Mouse (Mus musculus) kidney, embryonic 14.5 days (tissue): ENCODE measurements at regions not wholly inside any gene's neighbourhood (a gene's known extent, or its start where the extent isn't known, plus 50 kb on each side); places are given as distances from the start of the nearest gene placed in this dataset.

ENCODE experiments used
- ATAC-seq: fragments of 200-750 bp; cut with Nextera tagmentation; 2 replicates; pipeline ENCODE4 v1.8.0; 2017; ENCODE audit warnings: moderate number of reproducible peaks, mild to moderate bottlenecking, moderate TSS enrichment, moderate library complexity; ENCODE audit not compliant: low FRiP score, low TSS enrichment
- H3K27ac ChIP-seq: fragments of 300-500 bp; sonication (generic); 2 replicates; pipeline ENCODE4 v1.5.1; 2014; ENCODE audit warnings: low read depth, mild to moderate bottlenecking, low read length, moderate library complexity, mixed read lengths
- H3K27me3 ChIP-seq: fragments of 300-500 bp; sonication (generic); 2 replicates; pipeline ENCODE4 v1.6.1; 2014; ENCODE audit warnings: mild to moderate bottlenecking, low read length; ENCODE audit not compliant: control insufficient read depth, insufficient read depth
- H3K36me3 ChIP-seq: fragments of 300-500 bp; sonication (generic); 2 replicates; pipeline ENCODE4 v1.6.1; 2014; ENCODE audit warnings: low read length, mixed read lengths; ENCODE audit not compliant: control insufficient read depth, insufficient read depth
- H3K4me1 ChIP-seq: fragments of 300-500 bp; sonication (generic); 2 replicates; pipeline ENCODE4 v1.6.1; 2014; ENCODE audit warnings: low read length, mixed read lengths; ENCODE audit not compliant: control insufficient read depth, insufficient read depth
- H3K4me2 ChIP-seq: fragments of 300-500 bp; sonication (generic); replicated peaks from 2 replicates; pipeline ENCODE4 v1.6.1; 2014; ENCODE audit warnings: low read depth, mild to moderate bottlenecking, low read length
- H3K4me3 ChIP-seq: fragments of 300-500 bp; sonication (generic); 2 replicates; pipeline ENCODE4 v1.5.1; 2014; ENCODE audit warnings: mild to moderate bottlenecking, low read length
- H3K9ac ChIP-seq: fragments of 300-500 bp; sonication (generic); 2 replicates; pipeline ENCODE4 v1.6.1; 2014; ENCODE audit warnings: low read depth, mild to moderate bottlenecking, low read length, moderate library complexity
- H3K9me3 ChIP-seq: fragments of 300-500 bp; sonication (generic); 2 replicates; pipeline ENCODE4 v1.6.1; 2016; ENCODE audit warnings: low read length; ENCODE audit not compliant: control insufficient read depth
- WGBS: fragments of 180-500 bp; shearing (Covaris S2); extraction: QIAGEN DNeasy Blood & Tissue Kit; methylation state at CpG from one replicate; pipeline ENCODE4 v1.1.7; 2014; 5-methylcytosine and 5-hydroxymethylcytosine counted together

GRCm38 (mm10) chr4:89460170-89460762 is 149.4 kb upstream of the Cdkn2b start:
- H3K9ac ChIP-seq, result no peak overlapping the region
- H3K27ac ChIP-seq, result no peak overlapping the region
- no peaks in the 10 kb centered on the region for H3K27me3 ChIP-seq
- no peaks in the 10 kb centered on the region for H3K36me3 ChIP-seq
- H3K4me2 ChIP-seq, result no peak overlapping the region
- ATAC-seq, result no peak
- H3K9me3 ChIP-seq, result no peaks in the 10 kb centered on the region
- WGBS, result 72% methylated on average over 7 of the region's 7 CpGs
- H3K4me3 ChIP-seq, result no peak overlapping the region
- H3K4me1 ChIP-seq, result no peaks in the 10 kb centered on the region

- Histone ChIP-seq H3K4me3 (no peak overlapping the region), H3K9me3 (no peaks in the 10 kb centered on the region), H3K36me3 (no peaks in the 10 kb centered on the region), H3K27me3 (no peaks in the 10 kb centered on the region), H3K27ac (no peak overlapping the region), H3K4me2 (no peak overlapping the region), H3K4me1 (no peaks in the 10 kb centered on the region), H3K9ac (no peak overlapping the region)
- WGBS, result 93% methylated on average over 1 of the region's 1 CpGs
- no peak for ATAC-seq
These were observed 148.5 kb upstream of the Cdkn2b start for GRCm38 (mm10) chr4:89459346-89459666.

- no peaks in the 10 kb centered on the region for H3K36me3 ChIP-seq
- no peaks in the 10 kb centered on the region for H3K9me3 ChIP-seq
- WGBS, result 44% methylated on average over 2 of the region's 2 CpGs
- 0 out of 2 replicates have a peak, but pooled peaks have one; percentile 24 for ATAC-seq
- no peaks in the 10 kb centered on the region for H3K4me1 ChIP-seq
- H3K27me3 ChIP-seq, result no peaks in the 10 kb centered on the region
- no peak overlapping the region for H3K4me2 ChIP-seq
- H3K27ac ChIP-seq, result no peak overlapping the region
- H3K9ac ChIP-seq, result no peak overlapping the region
- no peak overlapping the region for H3K4me3 ChIP-seq
These were observed 147.9 kb upstream of the Cdkn2b start for GRCm38 (mm10) chr4:89458628-89459345.

GRCm38 (mm10) chr4:89457861-89458260 is 147.0 kb upstream of the Cdkn2b start:
- no peaks in the 10 kb centered on the region for H3K4me1 ChIP-seq
- H3K4me2 ChIP-seq, result no peak overlapping the region
- WGBS, result 82% methylated on average over 2 of the region's 2 CpGs
- H3K9ac ChIP-seq, result no peak overlapping the region
- H3K9me3 ChIP-seq, result no peaks in the 10 kb centered on the region
- no peak for ATAC-seq
- no peaks in the 10 kb centered on the region for H3K27me3 ChIP-seq
- H3K27ac ChIP-seq, result no peak overlapping the region
- no peak overlapping the region for H3K4me3 ChIP-seq
- H3K36me3 ChIP-seq, result no peaks in the 10 kb centered on the region

- no peak overlapping the region for H3K9ac ChIP-seq
- no peaks in the 10 kb centered on the region for H3K36me3 ChIP-seq
- H3K4me1 ChIP-seq, result no peaks in the 10 kb centered on the region
- no peak overlapping the region for H3K4me2 ChIP-seq
- H3K4me3 ChIP-seq, result no peak overlapping the region
- 92% methylated on average over 5 of the region's 5 CpGs for WGBS
- H3K9me3 ChIP-seq, result no peaks in the 10 kb centered on the region
- no peak overlapping the region for H3K27ac ChIP-seq
- no peak for ATAC-seq
- no peaks in the 10 kb centered on the region for H3K27me3 ChIP-seq
These were observed 144.1 kb upstream of the Cdkn2b start for GRCm38 (mm10) chr4:89454926-89455325.

- H3K4me3 ChIP-seq, result no peak overlapping the region
- H3K4me1 ChIP-seq, result no peaks in the 10 kb centered on the region
These were observed 142.2 kb upstream of the Cdkn2b start for GRCm38 (mm10) chr4:89453051-89453450.

GRCm38 (mm10) chr4:89451741-89452140 is 140.9 kb upstream of the Cdkn2b start:
- no peak overlapping the region for H3K27ac ChIP-seq
- H3K4me1 ChIP-seq, result no peaks in the 10 kb centered on the region
- H3K4me2 ChIP-seq, result no peak overlapping the region
- no peaks in the 10 kb centered on the region for H3K27me3 ChIP-seq
- no peak overlapping the region for H3K4me3 ChIP-seq
- peak; percentile 49; the same call in 1 of the 2 replicates for ATAC-seq
- 13% methylated on average over 2 of the region's 2 CpGs for WGBS
- no peaks in the 10 kb centered on the region for H3K36me3 ChIP-seq
- H3K9ac ChIP-seq, result no peak overlapping the region
- H3K9me3 ChIP-seq, result no peaks in the 10 kb centered on the region

More at GRCm38 (mm10) chr4:89453051-89453450, 142.2 kb upstream of the Cdkn2b start:
- no peaks in the 10 kb centered on the region for H3K27me3 ChIP-seq
- no peak for ATAC-seq
- no peak overlapping the region for H3K9ac ChIP-seq
- H3K27ac ChIP-seq, result no peak overlapping the region
- no peaks in the 10 kb centered on the region for H3K9me3 ChIP-seq
- H3K4me2 ChIP-seq, result no peak overlapping the region
- no peaks in the 10 kb centered on the region for H3K36me3 ChIP-seq

- Histone ChIP-seq H3K4me1 (0 out of 2 replicates have a peak, but pooled peaks cover 4% of the 10 kb centered on the region), H3K9me3 (no peaks in the 10 kb centered on the region), H3K27me3 (no peaks in the 10 kb centered on the region), H3K36me3 (no peaks in the 10 kb centered on the region), H3K9ac (no peak overlapping the region), H3K27ac (no peak overlapping the region), H3K4me2 (no peak overlapping the region), H3K4me3 (no peak overlapping the region)
- 34% methylated on average over 8 of the region's 8 CpGs for whole genome bisulfite sequencing
- ATAC-seq, result peak; percentile 70; the same call in 1 of the 2 replicates
These were observed 136.1 kb upstream of the Cdkn2b start for GRCm38 (mm10) chr4:89446765-89447487.

- Histone ChIP-seq H3K27ac (no peak overlapping the region), H3K9ac (no peak overlapping the region), H3K36me3 (no peaks in the 10 kb centered on the region), H3K4me3 (no peak overlapping the region), H3K9me3 (no peaks in the 10 kb centered on the region), H3K4me2 (no peak overlapping the region), H3K4me1 (0 out of 2 replicates have a peak, but pooled peaks cover 4% of the 10 kb centered on the region), H3K27me3 (no peaks in the 10 kb centered on the region)
- peak; percentile 59; the same call in 1 of the 2 replicates for ATAC-seq
- WGBS, result 51% methylated on average over 6 of the region's 6 CpGs
These were observed 135.4 kb upstream of the Cdkn2b start for GRCm38 (mm10) chr4:89446156-89446716.
